Mouse (Mus musculus) urinary bladder, adult 2 months (tissue): ENCODE results near the gene Msmb. TPM values are rescaled to one million over a fixed set of nuclear protein-coding genes. Genes with fewer than 3 reads are reported as not detected.
"Not testable (repeated sequence)": the region's sequence is repeated elsewhere in the genome, so short reads cannot be mapped to it uniquely, and the experiment has no call there.

Source experiments
- DNase-seq: peaks from one replicate; pipeline ENCODE4 v3.0.0; 2022; ENCODE audit warnings: low spot score
- polyA plus RNA-seq: library from polyadenylated mRNA; depleted of rRNA; stranded (reverse); fragments of >200 nt; gene quantifications from 2 replicates; pipeline ENCODE4 v1.2.3, GENCODE M21; 2012; rRNA removed

Msmb gene
- not detected in 2 replicates for polyA plus RNA-seq

GRCm38 (mm10) chr14:32141723-32142122 lies at the start of gene Msmb:
TSS of gene Msmb (plus strand) at chr14:32142023.
- no peak for DNase-seq

- no peak for DNase-seq
These were observed 48.8 kb upstream of the Msmb start for GRCm38 (mm10) chr14:32093018-32093417.

GRCm38 (mm10) chr14:32093500-32094117 lies 48.2 kb upstream of the Msmb start:
- no peak for DNase-seq

- no peak for DNase-seq
These were observed 46.2 kb upstream of the Msmb start for GRCm38 (mm10) chr14:32095646-32096045.

GRCm38 (mm10) chr14:32096740-32097139 lies 45.1 kb upstream of the Msmb start:
- no peak for DNase-seq

GRCm38 (mm10) chr14:32097691-32098090 lies 44.1 kb upstream of the Msmb start:
- DNase-seq, result no peak

GRCm38 (mm10) chr14:32098951-32099350 lies 42.9 kb upstream of the Msmb start:
- no peak for DNase-seq

GRCm38 (mm10) chr14:32103556-32103955 lies 38.3 kb upstream of the Msmb start:
- no peak for DNase-seq

- DNase-seq, result no peak
These were observed 36.2 kb upstream of the Msmb start for GRCm38 (mm10) chr14:32105663-32106062.

GRCm38 (mm10) chr14:32106911-32107310 lies 34.9 kb upstream of the Msmb start:
- DNase-seq, result no peak

- not testable (repeated sequence) for DNase-seq
These were observed 29.7 kb upstream of the Msmb start for GRCm38 (mm10) chr14:32112124-32112523.

- no peak for DNase-seq
These were observed 20.6 kb upstream of the Msmb start for GRCm38 (mm10) chr14:32120940-32121919.

GRCm38 (mm10) chr14:32121920-32122315 lies 19.9 kb upstream of the Msmb start:
- no peak for DNase-seq

GRCm38 (mm10) chr14:32124261-32124660 lies 17.6 kb upstream of the Msmb start:
- no peak for DNase-seq

- DNase-seq, result not testable (repeated sequence)
These were observed 16.6 kb upstream of the Msmb start for GRCm38 (mm10) chr14:32125256-32125655.

- DNase-seq, result no peak
These were observed 13.4 kb upstream of the Msmb start for GRCm38 (mm10) chr14:32128409-32128808.

GRCm38 (mm10) chr14:32131836-32132235 lies 10.0 kb upstream of the Msmb start:
- no peak for DNase-seq

- DNase-seq, result no peak
These were observed 7.5 kb upstream of the Msmb start for GRCm38 (mm10) chr14:32134293-32134692.

GRCm38 (mm10) chr14:32136467-32136866 lies 5.4 kb upstream of the Msmb start:
- not testable (repeated sequence) for DNase-seq

- DNase-seq, result no peak
These were observed 1.4 kb upstream of the Msmb start for GRCm38 (mm10) chr14:32140359-32140965.

GRCm38 (mm10) chr14:32144734-32145133 lies 2.9 kb downstream of the Msmb start:
- DNase-seq, result no peak

GRCm38 (mm10) chr14:32145401-32145800 lies 3.6 kb downstream of the Msmb start:
- no peak for DNase-seq
